Mouse (Mus musculus) forebrain, embryonic 12.5 days (tissue): ENCODE measurements around the gene Gphb5. TPM values are rescaled to one million over a fixed set of nuclear protein-coding genes. Genes with fewer than 3 reads are reported as not detected.

ENCODE experiments used
- polyA plus RNA-seq: library from polyadenylated mRNA; unstranded; fragments of >200 nt; fragmentation: Nextera tagmentation; extraction: Ambion mirVana; gene quantifications from 2 replicates; pipeline ENCODE4 v1.2.1, GENCODE M21; 2016

Gene Gphb5
- polyA plus RNA-seq, 1 experiment from 2014 or later: not detected

Other genes with a start within 250 kb of the Gphb5 start
- 1.2 and 1.5 TPM in 2 replicates for gene Kcnh5, start 239.4 kb downstream of the Gphb5 start, polyA plus RNA-seq
- gene Rhoj, start 108.5 kb downstream of the Gphb5 start, polyA plus RNA-seq: 14.7 and 17.7 TPM in 2 replicates
- 27.4 and 28.3 TPM in 2 replicates for gene Ppp2r5e, start 179.5 kb upstream of the Gphb5 start, polyA plus RNA-seq